In the genomic region with DNA sequence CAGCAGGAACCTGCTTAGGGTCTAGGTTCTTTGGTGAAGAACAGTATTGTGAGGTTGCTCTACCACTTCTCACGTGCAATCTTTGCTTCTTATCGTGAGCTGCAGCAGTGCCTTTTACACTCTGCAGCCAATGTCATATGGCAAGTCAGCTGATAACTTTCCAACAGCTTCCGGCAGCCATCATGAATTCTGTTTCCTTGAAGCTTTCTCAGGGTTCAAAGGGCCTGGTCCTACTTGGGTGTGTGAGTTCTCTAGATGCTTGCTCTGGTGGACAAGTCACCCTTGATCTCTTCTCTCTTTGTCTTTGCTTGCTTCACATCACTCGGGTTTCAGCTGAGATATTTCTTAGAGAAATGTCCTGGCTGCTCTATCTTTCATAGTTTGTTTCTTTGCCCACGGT, we compare ENCODE assay signal across 23 mouse cellular contexts. TPM values are rescaled to one million over a fixed set of nuclear protein-coding genes. Genes with fewer than 3 reads are reported as not detected.
DNase-seq lines count a peak whose midpoint lies in the region; ATAC-seq and TF ChIP-seq lines count a peak whose summit lies in the region.
"Had no signal": no experiment of that assay in that cellular context is flagged by ENCODE, and none has a peak within 500 bp of the region (broad histone marks: within the 10 kb centered on the region; RNA-seq: fewer than 3 reads in every experiment).

No protein-coding gene starts in this region.

- H3K27ac ChIP-seq in hindbrain, embryonic 13.5 days: peak overlapping the region; percentile 55; the same call in 1 of the 2 replicates
- H3K27ac ChIP-seq in hindbrain, embryonic 16.5 days (ENCODE audit: low read depth, low read length): no peak overlapping the region
- H3K27ac ChIP-seq in intestine, postnatal 0 days (ENCODE audit: low read depth, low read length): no peak overlapping the region; the same call in 1 of the 2 replicates
- H3K27ac ChIP-seq in intestine, embryonic 16.5 days (ENCODE audit: low read length): no peak overlapping the region
- H3K27ac ChIP-seq in MEL (ENCODE audit: control insufficient read depth, low read depth, low read length): no peak overlapping the region
- no peak overlapping the region for H3K27ac ChIP-seq in kidney, embryonic 14.5 days (ENCODE audit: low read depth, low read length)

- TF ChIP-seq EP300 in MEL (IDR thresholded peaks at IDR 0.05; ENCODE audit: low read depth in 1 of 2, low read length in 2 of 2): no peak

- no peaks in the 10 kb centered on the region for H3K27me3 ChIP-seq in hindbrain, embryonic 13.5 days
- H3K27me3 ChIP-seq in hindbrain, embryonic 16.5 days (replicated peaks; ENCODE audit: control insufficient read depth, insufficient read depth, low read length): no peaks in the 10 kb centered on the region
- H3K27me3 ChIP-seq in intestine, postnatal 0 days (replicated peaks; ENCODE audit: control insufficient read depth, insufficient read depth, low read length): no peaks in the 10 kb centered on the region
- no peaks in the 10 kb centered on the region for H3K27me3 ChIP-seq in intestine, embryonic 16.5 days (replicated peaks; ENCODE audit: control insufficient read depth, insufficient read depth, low read length)
- no peaks in the 10 kb centered on the region for H3K27me3 ChIP-seq in MEL (ENCODE audit: control insufficient read depth in 1 of 2, insufficient read depth in 2 of 2, low read length in 2 of 2)
- H3K27me3 ChIP-seq in kidney, embryonic 14.5 days (ENCODE audit: control insufficient read depth, insufficient read depth, low read length): no peaks in the 10 kb centered on the region
- H3K27me3 ChIP-seq: CH12.LX, Patski had no signal

- ATAC-seq in hindbrain, embryonic 13.5 days (ENCODE audit: low FRiP score): no peak
- ATAC-seq in hindbrain, embryonic 16.5 days: no peak
- peak; percentile 57 for ATAC-seq in intestine, postnatal 0 days
- ATAC-seq in intestine, embryonic 16.5 days: no peak
- no peak for ATAC-seq in kidney, embryonic 14.5 days (ENCODE audit: low FRiP score, low TSS enrichment)
- ATAC-seq: activated CD4-positive, CD25-positive, alpha-beta regulatory T cell, adult 4 months; CD4-positive, CD25-positive, alpha-beta regulatory T cell, adult 4 months; Patski had no signal

- H3K9ac ChIP-seq in hindbrain, embryonic 13.5 days: no peak overlapping the region
- no peak overlapping the region for H3K9ac ChIP-seq in hindbrain, embryonic 16.5 days (ENCODE audit: low read depth, low read length)
- H3K9ac ChIP-seq in intestine, postnatal 0 days (ENCODE audit: low read depth, low read length): no peak overlapping the region
- no peak overlapping the region for H3K9ac ChIP-seq in intestine, embryonic 16.5 days (ENCODE audit: low read depth, low read length)
- no peak overlapping the region for H3K9ac ChIP-seq in MEL (ENCODE audit: control insufficient read depth, low read depth, low read length, poor library complexity, severe bottlenecking)
- no peak overlapping the region for H3K9ac ChIP-seq in kidney, embryonic 14.5 days (ENCODE audit: low read depth, low read length)

- peaks cover 12% of the 10 kb centered on the region for H3K4me1 ChIP-seq in hindbrain, embryonic 13.5 days (replicated peaks)
- no peaks in the 10 kb centered on the region for H3K4me1 ChIP-seq in hindbrain, embryonic 16.5 days (ENCODE audit: control insufficient read depth, insufficient read depth, low read depth, low read length)
- peaks cover 4% of the 10 kb centered on the region; the same call in 1 of the 2 replicates for H3K4me1 ChIP-seq in intestine, postnatal 0 days (replicated peaks; ENCODE audit: control insufficient read depth, insufficient read depth, low read length)
- no peaks in the 10 kb centered on the region for H3K4me1 ChIP-seq in intestine, embryonic 16.5 days (ENCODE audit: control insufficient read depth, insufficient read depth, low read length)
- no peaks in the 10 kb centered on the region for H3K4me1 ChIP-seq in MEL (ENCODE audit: control insufficient read depth in 1 of 2, insufficient read depth in 2 of 2, low read length in 2 of 2)
- H3K4me1 ChIP-seq in kidney, embryonic 14.5 days (ENCODE audit: control insufficient read depth, insufficient read depth, low read length): no peaks in the 10 kb centered on the region

- H3K79me2 ChIP-seq in MEL (ENCODE audit: control insufficient read depth, insufficient read depth, low read length, poor library complexity): no peaks in the 10 kb centered on the region

- WGBS in hindbrain, embryonic 13.5 days: 93% methylated on average over 5 of the region's 5 CpGs
- 90% methylated on average over 5 of the region's 5 CpGs for WGBS in hindbrain, embryonic 16.5 days
- WGBS in intestine, postnatal 0 days: 64% methylated on average over 5 of the region's 5 CpGs
- 83% methylated on average over 5 of the region's 5 CpGs for WGBS in intestine, embryonic 16.5 days
- WGBS in kidney, embryonic 14.5 days: 93% methylated on average over 5 of the region's 5 CpGs

- no peak overlapping the region for H3K4me3 ChIP-seq in hindbrain, embryonic 13.5 days
- H3K4me3 ChIP-seq in hindbrain, embryonic 16.5 days (ENCODE audit: low read length): no peak overlapping the region
- H3K4me3 ChIP-seq in intestine, postnatal 0 days (ENCODE audit: low read depth, low read length): no peak overlapping the region
- H3K4me3 ChIP-seq in intestine, embryonic 16.5 days (ENCODE audit: low read length): no peak overlapping the region
- no peak overlapping the region for H3K4me3 ChIP-seq in MEL (ENCODE audit: control insufficient read depth in 1 of 2, insufficient read depth in 1 of 2, low read depth in 2 of 2, low read length in 2 of 2)
- no peak overlapping the region for H3K4me3 ChIP-seq in kidney, embryonic 14.5 days (ENCODE audit: low read length)

- DNase-seq in heart, adult 11 months: peak; percentile 75
- no peak for DNase-seq in heart, postnatal 25 days (ENCODE audit: low spot score)
- no peak for DNase-seq in MEL (ENCODE audit: low read depth, low spot score)
- DNase-seq: adrenal gland, adult 2 months; adrenal gland, adult 8-10 months; adrenal gland, postnatal 10 days; adrenal gland, postnatal 14 days; adrenal gland, postnatal 25 days; adrenal gland, postnatal 36 days; B cell, adult 2 months; cerebellum, adult 11 months; cerebellum, adult 11-12 months; cerebellum, adult 18-20 months had no signal

- no peaks in the 10 kb centered on the region for H3K36me3 ChIP-seq in hindbrain, embryonic 13.5 days
- H3K36me3 ChIP-seq in hindbrain, embryonic 16.5 days (ENCODE audit: control insufficient read depth, insufficient read depth, low read length): no peaks in the 10 kb centered on the region
- no peaks in the 10 kb centered on the region for H3K36me3 ChIP-seq in intestine, postnatal 0 days (ENCODE audit: control insufficient read depth, insufficient read depth)
- H3K36me3 ChIP-seq in intestine, embryonic 16.5 days (ENCODE audit: control insufficient read depth, insufficient read depth, low read length): no peaks in the 10 kb centered on the region
- no peaks in the 10 kb centered on the region for H3K36me3 ChIP-seq in MEL (ENCODE audit: control insufficient read depth in 1 of 2, insufficient read depth in 2 of 2, low read length in 2 of 2)
- no peaks in the 10 kb centered on the region for H3K36me3 ChIP-seq in kidney, embryonic 14.5 days (ENCODE audit: control insufficient read depth, insufficient read depth, low read length)
- H3K36me3 ChIP-seq: G1E had no signal

- H3K4me2 ChIP-seq in hindbrain, embryonic 13.5 days: no peak overlapping the region
- H3K4me2 ChIP-seq in hindbrain, embryonic 16.5 days (ENCODE audit: low read length): no peak overlapping the region
- H3K4me2 ChIP-seq in intestine, postnatal 0 days (replicated peaks; ENCODE audit: low read depth): no peak overlapping the region
- no peak overlapping the region for H3K4me2 ChIP-seq in intestine, embryonic 16.5 days (ENCODE audit: low read depth, low read length)
- no peak overlapping the region for H3K4me2 ChIP-seq in kidney, embryonic 14.5 days (replicated peaks; ENCODE audit: low read depth, low read length)

- no peak for TF ChIP-seq CTCF in intestine, postnatal 0 days (IDR thresholded peaks at IDR 0.05; ENCODE audit: low read depth)
- no peak for TF ChIP-seq CTCF in MEL (IDR thresholded peaks at IDR 0.05 in 2 of 3, conservative IDR thresholded peaks at IDR 0.05 in 1 of 3; ENCODE audit: control insufficient read depth in 1 of 3, insufficient read depth in 1 of 3, low read depth in 2 of 3, low read length in 3 of 3, poor library complexity in 1 of 3, severe bottlenecking in 1 of 3)

- intact Hi-C loops in heart, postnatal 25 days (cut with DNase I): no loop called here

- TF ChIP-seq RAD21 in MEL (IDR thresholded peaks at IDR 0.05; ENCODE audit: low read depth, low read length): no peak

- H3K9me3 ChIP-seq in hindbrain, embryonic 13.5 days: peaks cover 4% of the 10 kb centered on the region; the same call in 1 of the 2 replicates
- H3K9me3 ChIP-seq in hindbrain, embryonic 16.5 days (ENCODE audit: control insufficient read depth, low read length): no peaks in the 10 kb centered on the region
- 0 out of 2 replicates have a peak, but pooled peaks cover 3% of the 10 kb centered on the region for H3K9me3 ChIP-seq in intestine, postnatal 0 days (ENCODE audit: control insufficient read depth)
- peaks cover 4% of the 10 kb centered on the region for H3K9me3 ChIP-seq in intestine, embryonic 16.5 days (ENCODE audit: control insufficient read depth, low read length)
- no peaks in the 10 kb centered on the region for H3K9me3 ChIP-seq in MEL (replicated peaks; ENCODE audit: insufficient read depth, low read length)
- 0 out of 2 replicates have a peak, but pooled peaks cover 2% of the 10 kb centered on the region for H3K9me3 ChIP-seq in kidney, embryonic 14.5 days (ENCODE audit: control insufficient read depth, low read length)

- TF ChIP-seq POLR2A in MEL (IDR thresholded peaks at IDR 0.05; ENCODE audit: control insufficient read depth in 1 of 2, insufficient read depth in 1 of 2, low read depth in 1 of 2, low read length in 2 of 2, poor library complexity in 1 of 2): no peak

TF ChIP-seq in MEL, 35 proteins besides CTCF, POLR2A, EP300 and RAD21 (continues in another document):
- TF ChIP-seq MAZ (IDR thresholded peaks at IDR 0.05; ENCODE audit: low read depth, low read length) (no peak), CHD1 (IDR thresholded peaks at IDR 0.05; ENCODE audit: low read depth, low read length) (no peak), USF1 (IDR thresholded peaks at IDR 0.05; ENCODE audit: low read depth, low read length) (peak; percentile 23; the same call in 1 of the 2 replicates)

RNA-seq across cellular contexts. Expression of a gene that starts 52.1 kb away (rescaled TPM):
- total RNA-seq in heart, postnatal 25 days (2021): 10 to 100 TPM; 69.8 to 80.8 TPM
- polyA plus RNA-seq in hindbrain, embryonic 13.5 days (2015; fragmentation: Nextera tagmentation; extraction: Ambion mirVana): 21.7 and 23.0 TPM in 2 replicates
- polyA plus RNA-seq in hindbrain, embryonic 16.5 days (2015; fragmentation: Nextera tagmentation; extraction: Ambion mirVana): 19.7 and 21.1 TPM in 2 replicates
- polyA plus RNA-seq in intestine, postnatal 0 days (2015; fragmentation: Nextera tagmentation; extraction: Ambion mirVana): 50.2 and 51.2 TPM in 2 replicates
- 36.7 and 38.7 TPM in 2 replicates for polyA plus RNA-seq in intestine, embryonic 16.5 days (2015; fragmentation: Nextera tagmentation; extraction: Ambion mirVana)
- total RNA-seq in MEL (2012; rRNA removed): 15.4 and 19.7 TPM in 2 replicates
- polyA plus RNA-seq in MEL (2012; ENCODE audit: insufficient read depth in 1 of 2, insufficient read length in 2 of 2, low read depth in 1 of 2, low replicate concordance in 2 of 2, missing spikeins in 1 of 2): 10 to 100 TPM in 1 of 2 experiments, not detected in 1; 15.8 TPM
- 30.6 and 40.2 TPM in 2 replicates for polyA plus RNA-seq in kidney, embryonic 14.5 days (2014; fragmentation: Nextera tagmentation; extraction: Ambion mirVana)
